Mouse (Mus musculus): ENCODE measurements around the gene Arpc2.

GRCm38 (mm10) chr1:74294733-74295455 lies 59.0 kb downstream of the Arpc2 start:
- no peak for TF ChIP-seq CTCF (conservative IDR thresholded peaks at IDR 0.05; ENCODE audit: low read length)
- no peak for TF ChIP-seq NANOG (IDR thresholded peaks at IDR 0.05; ENCODE audit: borderline replicate concordance, low read length)
- TF ChIP-seq POU5F1 (IDR thresholded peaks at IDR 0.05; ENCODE audit: borderline replicate concordance, low read length), result no peak
